Mouse (Mus musculus) lung, embryonic 14.5 days (tissue): ENCODE data around the gene 2700049A03Rik. TPM values are rescaled to one million over a fixed set of nuclear protein-coding genes. Genes with fewer than 3 reads are reported as not detected.
"Not testable (repeated sequence)": the region's sequence is repeated elsewhere in the genome, so short reads cannot be mapped to it uniquely, and the experiment has no call there.

Experiments used
- ATAC-seq: fragments of 200-750 bp; cut with Nextera tagmentation; 2 replicates; pipeline ENCODE4 v1.8.0; 2017; ENCODE audit warnings: mild to moderate bottlenecking, moderate TSS enrichment, moderate library complexity; ENCODE audit not compliant: insufficient read depth
- DNase-seq: peaks from one replicate; pipeline ENCODE4 v3.0.0-alpha.2; 2015
- H3K27ac ChIP-seq: fragments of 300-500 bp; sonication (generic); 2 replicates; pipeline ENCODE4 v1.5.1; 2014; ENCODE audit warnings: low read depth, mild to moderate bottlenecking, moderate library complexity
- H3K27me3 ChIP-seq: fragments of 300-500 bp; sonication (generic); 2 replicates; pipeline ENCODE4 v1.6.1; 2014; ENCODE audit warnings: low read length, control low read depth; ENCODE audit not compliant: insufficient read depth
- H3K36me3 ChIP-seq: fragments of 300-500 bp; sonication (generic); 2 replicates; pipeline ENCODE4 v1.6.1; 2014; ENCODE audit warnings: control low read depth; ENCODE audit not compliant: insufficient read depth
- H3K4me1 ChIP-seq: fragments of 300-500 bp; sonication (generic); 2 replicates; pipeline ENCODE4 v1.6.1; 2014; ENCODE audit warnings: antibody characterized with exemption, control low read depth; ENCODE audit not compliant: insufficient read depth
- H3K4me2 ChIP-seq: fragments of 300-500 bp; sonication (generic); 2 replicates; pipeline ENCODE4 v1.6.1; 2014; ENCODE audit warnings: mild to moderate bottlenecking
- H3K4me3 ChIP-seq: fragments of 300-500 bp; sonication (generic); 2 replicates; pipeline ENCODE4 v1.5.1; 2014; ENCODE audit warnings: low read depth, low read length
- H3K9ac ChIP-seq: fragments of 300-500 bp; sonication (generic); 2 replicates; pipeline ENCODE4 v1.6.1; 2014
- H3K9me3 ChIP-seq: fragments of 300-500 bp; sonication (generic); 2 replicates; pipeline ENCODE4 v1.6.1; 2016; ENCODE audit warnings: low read depth, low read length, control low read depth
- CTCF ChIP-seq: IDR thresholded peaks from 2 replicates; pipeline ENCODE4 v1.5.1; 2016; ENCODE audit warnings: antibody characterized with exemption, low read depth
- WGBS: fragments of 180-500 bp; shearing (Covaris S2); extraction: QIAGEN DNeasy Blood & Tissue Kit; methylation state at CpG from one replicate; pipeline ENCODE4 v1.1.7; 2014; 5-methylcytosine and 5-hydroxymethylcytosine counted together
- polyA plus RNA-seq: library from polyadenylated mRNA; unstranded; fragments of >200 nt; fragmentation: Nextera tagmentation; extraction: Ambion mirVana; gene quantifications from 2 replicates; pipeline ENCODE4 v1.2.1, GENCODE M21; 2014

Gene 2700049A03Rik
- 13.6 and 15.2 TPM in 2 replicates for polyA plus RNA-seq

- H3K27ac ChIP-seq = peak within 1 kb of the TSS; percentile 70
- 0 out of 2 replicates have a peak, but pooled peaks have one; percentile 8 for TF ChIP-seq CTCF
- H3K36me3 ChIP-seq = peaks cover 35% of the 10 kb centered on the region
- ATAC-seq = peak; percentile 95
- H3K4me1 ChIP-seq = no peaks in the 10 kb centered on the region
- H3K4me2 ChIP-seq = peak within 1 kb of the TSS; percentile 78
- H3K27me3 ChIP-seq = no peaks in the 10 kb centered on the region
- peak within 1 kb of the TSS; percentile 88 for H3K9ac ChIP-seq
- DNase-seq = peak; percentile 89
- no peaks in the 10 kb centered on the region for H3K9me3 ChIP-seq
- peak within 1 kb of the TSS; percentile 82 for H3K4me3 ChIP-seq
- under 1% methylated on average over 52 of the region's 52 CpGs for WGBS
Measured at GRCm38 (mm10) chr12:71136130-71136973, at the start of gene 2700049A03Rik, which contains the start of gene Timm9. Gene 2700049A03Rik, plus strand, starts transcription at chr12:71136848. Gene Timm9, minus strand, starts transcription at chr12:71136684.

GRCm38 (mm10) chr12:71104275-71104674 lies 32.4 kb upstream of the 2700049A03Rik start:
- not testable (repeated sequence) for H3K9ac ChIP-seq, H3K27ac ChIP-seq, H3K4me3 ChIP-seq, H3K4me1 ChIP-seq, H3K27me3 ChIP-seq, H3K36me3 ChIP-seq, ATAC-seq, H3K4me2 ChIP-seq, DNase-seq, H3K9me3 ChIP-seq
- 72% methylated on average over 4 of the region's 4 CpGs for WGBS

GRCm38 (mm10) chr12:71107216-71107771 lies 29.4 kb upstream of the 2700049A03Rik start:
- DNase-seq (no peak), ATAC-seq (no peak)
- H3K27ac ChIP-seq = no peak overlapping the region
- TF ChIP-seq CTCF = no peak
- H3K36me3 ChIP-seq = no peaks in the 10 kb centered on the region
- 80% methylated on average over 6 of the region's 6 CpGs for WGBS
- H3K4me2 ChIP-seq = no peak overlapping the region
- no peaks in the 10 kb centered on the region for H3K9me3 ChIP-seq
- H3K4me1 ChIP-seq = no peaks in the 10 kb centered on the region
- H3K4me3 ChIP-seq = no peak overlapping the region
- no peak overlapping the region for H3K9ac ChIP-seq
- no peaks in the 10 kb centered on the region for H3K27me3 ChIP-seq

GRCm38 (mm10) chr12:71111331-71111730 lies 25.3 kb upstream of the 2700049A03Rik start, which contains the start of gene Tomm20l:
Gene Tomm20l, plus strand, starts transcription at chr12:71111428.
- H3K4me2 ChIP-seq = peak within 1 kb of the TSS; percentile 62
- TF ChIP-seq CTCF = peak; percentile 60
- DNase-seq (peak; percentile 56), ATAC-seq (0 out of 2 replicates have a peak, but pooled peaks have one; percentile 48)
- H3K4me1 ChIP-seq = peaks cover 10% of the 10 kb centered on the region
- H3K27ac ChIP-seq = no peak within 1 kb of the TSS
- no peaks in the 10 kb centered on the region for H3K27me3 ChIP-seq
- 9% methylated on average over 32 of the region's 33 CpGs for WGBS
- peak within 1 kb of the TSS; percentile 21 for H3K4me3 ChIP-seq
- no peaks in the 10 kb centered on the region for H3K9me3 ChIP-seq
- no peaks in the 10 kb centered on the region for H3K36me3 ChIP-seq
- no peak within 1 kb of the TSS; the same call in 1 of the 2 replicates for H3K9ac ChIP-seq

- 46% methylated on average over 10 of the region's 10 CpGs for WGBS
- Histone ChIP-seq H3K9ac (no peak overlapping the region; the same call in 1 of the 2 replicates), H3K27me3 (no peaks in the 10 kb centered on the region), H3K9me3 (no peaks in the 10 kb centered on the region), H3K27ac (no peak overlapping the region), H3K36me3 (no peaks in the 10 kb centered on the region), H3K4me3 (no peak overlapping the region), H3K4me1 (peaks cover 10% of the 10 kb centered on the region), H3K4me2 (peak overlapping the region; percentile 31; the same call in 1 of the 2 replicates)
- TF ChIP-seq CTCF = no peak
- ATAC-seq (peak; percentile 59; the same call in 1 of the 2 replicates), DNase-seq (peak; percentile 38)
Measured at GRCm38 (mm10) chr12:71113074-71113473, 23.6 kb upstream of the 2700049A03Rik start.

- 30% methylated on average over 12 of the region's 12 CpGs for WGBS
- Histone ChIP-seq H3K27me3 (no peaks in the 10 kb centered on the region), H3K9me3 (no peaks in the 10 kb centered on the region), H3K4me2 (peak overlapping the region; percentile 31; the same call in 1 of the 2 replicates), H3K36me3 (no peaks in the 10 kb centered on the region), H3K4me1 (peaks cover 10% of the 10 kb centered on the region), H3K9ac (peak overlapping the region; percentile 26), H3K27ac (no peak overlapping the region), H3K4me3 (no peak overlapping the region)
- ATAC-seq = peak; percentile 48; the same call in 1 of the 2 replicates
- peak; percentile 73 for DNase-seq
- TF ChIP-seq CTCF = no peak
Measured at GRCm38 (mm10) chr12:71113675-71114288, 22.9 kb upstream of the 2700049A03Rik start.

- Histone ChIP-seq H3K4me1 (peaks cover 10% of the 10 kb centered on the region), H3K36me3 (no peaks in the 10 kb centered on the region), H3K4me3 (no peak overlapping the region), H3K27me3 (no peaks in the 10 kb centered on the region), H3K9me3 (no peaks in the 10 kb centered on the region), H3K27ac (no peak overlapping the region), H3K4me2 (no peak overlapping the region), H3K9ac (no peak overlapping the region)
- no peak for TF ChIP-seq CTCF
- ATAC-seq (no peak), DNase-seq (no peak)
- whole genome bisulfite sequencing = 77% methylated on average over 5 of the region's 5 CpGs
Measured at GRCm38 (mm10) chr12:71116411-71116810, 20.2 kb upstream of the 2700049A03Rik start.
